Mouse (Mus musculus) hematopoietic multipotent progenitor cell, adult 10-12 weeks (in vitro differentiated cells): ENCODE results near the gene Gm10337. TPM values are rescaled to one million over a fixed set of nuclear protein-coding genes. Genes with fewer than 3 reads are reported as not detected.

Source experiments
- polyA plus RNA-seq: library from polyadenylated mRNA; stranded (reverse); fragments of >175 nt; gene quantifications from 2 replicates; pipeline ENCODE4 v1.2.3, GENCODE M21; 2012; ENCODE audit warnings: low replicate concordance

The Gm10337 gene
- polyA plus RNA-seq: not detected in 2 replicates

GRCm38 (mm10) chr15:102503447-102503846 lies at the start of gene Gm10337:
Gm10337 (plus strand) TSS chr15:102503722.

GRCm38 (mm10) chr15:102458904-102459317 lies 44.6 kb upstream of the Gm10337 start, which contains the start of gene Prr13:
Prr13 (plus strand) TSS chr15:102459028.

GRCm38 (mm10) chr15:102470183-102470604 lies 33.3 kb upstream of the Gm10337 start, which contains the start of gene Pcbp2:
Pcbp2 (plus strand) TSS chr15:102470539.

GRCm38 (mm10) chr15:102516728-102517404 lies 13.3 kb downstream of the Gm10337 start, which contains the start of gene Map3k12:
Map3k12 (minus strand) TSS chr15:102517064.

GRCm38 (mm10) chr15:102517976-102518858 lies 14.7 kb downstream of the Gm10337 start, which contains the start of gene Tarbp2:
Tarbp2 (plus strand) TSS chr15:102518192.

GRCm38 (mm10) chr15:102524892-102525485 lies 21.5 kb downstream of the Gm10337 start, which contains the start of gene Npff:
Npff (minus strand) TSS chr15:102524942.

Other genes with a start within 250 kb of the Gm10337 start
- 54.7 and 138 TPM in 2 replicates for gene Rarg, start 246.2 kb upstream of the Gm10337 start, polyA plus RNA-seq
- gene Gm9918, start 233.2 kb upstream of the Gm10337 start, polyA plus RNA-seq: 0.07 TPM in 1 of 2 replicates, not detected in the other
- 64.6 and 64.7 TPM in 2 replicates for gene Mfsd5, start 224.3 kb upstream of the Gm10337 start, polyA plus RNA-seq
- gene Espl1, start 207.5 kb upstream of the Gm10337 start, polyA plus RNA-seq: 2.9 and 6.9 TPM in 2 replicates
- 15.0 and 71.0 TPM in 2 replicates for gene Pfdn5, start 177.6 kb upstream of the Gm10337 start, polyA plus RNA-seq
- gene Myg1, start 172.0 kb upstream of the Gm10337 start, polyA plus RNA-seq: 20.9 and 82.7 TPM in 2 replicates
- gene Aaas, start 153.0 kb upstream of the Gm10337 start, polyA plus RNA-seq: 28.1 and 59.8 TPM in 2 replicates
- gene Sp7, start 136.5 kb upstream of the Gm10337 start, polyA plus RNA-seq: not detected in 2 replicates
- 11.4 and 48.9 TPM in 2 replicates for gene Sp1, start 97.6 kb upstream of the Gm10337 start, polyA plus RNA-seq
- 0.81 and 1.1 TPM in 2 replicates for gene Amhr2, start 58.4 kb upstream of the Gm10337 start, polyA plus RNA-seq
- gene Prr13, start 44.7 kb upstream of the Gm10337 start, polyA plus RNA-seq: 110 and 542 TPM in 2 replicates
- gene Pcbp2, start 33.2 kb upstream of the Gm10337 start, polyA plus RNA-seq: 125 and 498 TPM in 2 replicates
- gene Map3k12, start 13.3 kb downstream of the Gm10337 start, polyA plus RNA-seq: 1.7 and 3.3 TPM in 2 replicates
- gene Tarbp2, start 14.5 kb downstream of the Gm10337 start, polyA plus RNA-seq: 54.5 and 62.8 TPM in 2 replicates
- gene Npff, start 21.2 kb downstream of the Gm10337 start, polyA plus RNA-seq: 3.1 and 5.3 TPM in 2 replicates
- not detected in 2 replicates for gene Gm28047, start 121.3 kb downstream of the Gm10337 start, polyA plus RNA-seq
- gene Atf7, start 121.7 kb downstream of the Gm10337 start, polyA plus RNA-seq: 30.7 and 31.3 TPM in 2 replicates
- 17.5 and 184 TPM in 2 replicates for gene Atp5g2, start 168.6 kb downstream of the Gm10337 start, polyA plus RNA-seq
- gene Calcoco1, start 218.5 kb downstream of the Gm10337 start, polyA plus RNA-seq: 53.8 and 56.9 TPM in 2 replicates